Mouse (Mus musculus) brain, embryonic 14.5 days (tissue): ENCODE measurements around the gene BC067074. TPM values are rescaled to one million over a fixed set of nuclear protein-coding genes. Genes with fewer than 3 reads are reported as not detected.

Experiments used
- DNase-seq: peaks from one replicate; pipeline ENCODE4 v3.0.0-alpha.2; 2011; ENCODE audit warnings: low read depth
- CTCF ChIP-seq: fragments of 200-500 bp; IDR thresholded peaks from 2 replicates; pipeline ENCODE4 v1.5.1; 2012; ENCODE audit warnings: inconsistent platforms, mild to moderate bottlenecking, moderate library complexity, borderline replicate concordance; ENCODE audit not compliant: insufficient read depth, insufficient read length; ENCODE audit errors: extremely low read depth
- POLR2A ChIP-seq: fragments of 200-500 bp; IDR thresholded peaks from 2 replicates; pipeline ENCODE4 v1.6.1; 2012; ENCODE audit warnings: mild to moderate bottlenecking, inconsistent platforms, borderline replicate concordance; ENCODE audit not compliant: poor library complexity, insufficient read depth, insufficient read length, severe bottlenecking; ENCODE audit errors: extremely low read depth
- polyA plus RNA-seq: library from polyadenylated mRNA; depleted of rRNA; stranded (reverse); fragments of >200 nt; gene quantifications from 2 replicates; pipeline ENCODE4 v1.2.3, GENCODE M21; 2012

BC067074 gene
- polyA plus RNA-seq, 1 experiment, result 2.7 TPM

DNA sequence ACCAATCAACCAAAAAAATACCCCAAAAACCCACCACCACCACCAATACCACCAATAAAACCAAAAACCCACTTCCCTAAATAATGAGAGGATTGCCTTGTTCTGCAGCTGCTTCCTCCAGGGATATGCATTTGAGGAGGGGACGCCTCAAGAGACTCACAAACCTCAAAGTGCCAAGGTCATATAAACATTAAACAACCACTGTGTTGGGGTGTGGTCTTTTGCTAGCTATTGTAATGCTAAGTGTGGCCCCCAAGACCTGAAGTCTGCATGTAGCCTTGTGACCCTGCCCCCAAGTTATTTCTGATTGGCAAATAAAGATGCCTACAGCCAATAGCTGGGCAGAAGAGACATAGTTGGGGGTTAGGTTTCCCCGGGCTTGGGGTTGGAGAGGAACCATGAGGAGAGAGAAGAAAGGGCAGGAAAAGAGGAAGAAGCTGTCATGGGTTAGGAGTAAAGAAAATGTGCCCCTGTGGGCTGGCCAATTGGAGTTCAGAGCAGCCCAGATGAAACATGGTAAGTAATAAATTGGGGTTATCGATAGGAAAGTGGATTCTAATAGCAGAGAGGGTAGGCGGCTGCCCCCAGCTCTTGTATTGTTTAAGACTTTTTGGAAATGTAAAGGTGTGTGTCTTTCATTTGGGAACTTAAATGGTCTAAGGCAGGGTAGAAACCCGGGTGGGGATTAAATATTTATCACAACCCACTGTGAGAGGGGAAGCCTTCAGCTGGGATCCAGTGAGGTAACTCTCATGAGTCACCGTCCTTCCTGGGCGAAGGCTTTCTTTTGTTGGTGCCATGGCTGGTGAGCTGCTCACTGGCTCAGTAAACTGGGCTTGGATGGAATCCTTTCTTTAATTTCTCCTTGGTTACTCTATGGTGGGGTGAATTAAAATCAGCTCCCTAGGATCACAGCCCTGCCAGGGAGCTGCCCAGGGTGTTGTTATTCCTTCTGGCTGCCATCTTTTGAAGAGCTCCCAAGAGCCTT, 4.5 kb upstream of the BC067074 start:
- TF ChIP-seq POLR2A (no peak), CTCF (no peak)
- DNase-seq, result no peak

DNA sequence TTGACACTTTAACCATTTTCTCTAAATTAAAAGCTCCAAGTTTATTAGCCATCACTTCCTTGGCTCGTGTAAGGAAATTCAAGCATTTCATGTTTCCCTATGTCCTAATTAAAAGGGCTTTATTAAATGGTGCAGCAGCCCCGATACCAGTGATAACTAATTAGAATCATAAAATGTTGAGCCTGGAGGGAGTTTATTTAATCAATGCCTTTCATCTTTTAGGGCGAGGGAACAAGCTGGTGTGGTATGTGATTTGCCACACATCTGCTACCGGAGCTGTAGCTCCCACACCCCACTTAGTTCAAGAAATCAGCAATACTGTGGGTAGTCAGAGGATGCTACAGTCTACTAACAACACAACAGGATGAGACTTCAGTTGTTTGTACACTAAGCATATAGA, 3.2 kb upstream of the BC067074 start:
- DNase-seq, result peak; percentile 50
- no peak for TF ChIP-seq POLR2A
- no peak for TF ChIP-seq CTCF

DNA sequence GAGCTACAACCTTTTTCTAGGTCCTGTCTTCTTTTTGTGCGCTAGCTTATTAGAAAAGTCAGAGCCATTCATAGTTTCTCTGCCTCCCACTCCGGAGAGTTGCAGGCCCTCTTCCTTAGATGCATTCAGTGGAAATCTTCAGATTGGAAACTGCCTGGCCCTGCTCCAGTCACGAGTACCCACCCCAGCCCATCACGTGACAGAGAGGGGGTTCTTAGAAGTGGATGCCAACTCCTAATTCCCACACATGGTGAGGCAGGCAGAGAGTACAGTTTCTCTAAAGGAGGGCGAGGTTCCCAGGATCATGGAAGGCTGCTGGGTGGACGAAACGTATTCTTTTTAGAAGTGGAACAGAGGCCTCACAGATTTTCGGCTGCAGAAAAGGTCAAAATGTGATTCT, 958 bp upstream of the BC067074 start:
- peak; percentile 68 for DNase-seq
- TF ChIP-seq POLR2A, result no peak
- TF ChIP-seq CTCF, result no peak

DNA sequence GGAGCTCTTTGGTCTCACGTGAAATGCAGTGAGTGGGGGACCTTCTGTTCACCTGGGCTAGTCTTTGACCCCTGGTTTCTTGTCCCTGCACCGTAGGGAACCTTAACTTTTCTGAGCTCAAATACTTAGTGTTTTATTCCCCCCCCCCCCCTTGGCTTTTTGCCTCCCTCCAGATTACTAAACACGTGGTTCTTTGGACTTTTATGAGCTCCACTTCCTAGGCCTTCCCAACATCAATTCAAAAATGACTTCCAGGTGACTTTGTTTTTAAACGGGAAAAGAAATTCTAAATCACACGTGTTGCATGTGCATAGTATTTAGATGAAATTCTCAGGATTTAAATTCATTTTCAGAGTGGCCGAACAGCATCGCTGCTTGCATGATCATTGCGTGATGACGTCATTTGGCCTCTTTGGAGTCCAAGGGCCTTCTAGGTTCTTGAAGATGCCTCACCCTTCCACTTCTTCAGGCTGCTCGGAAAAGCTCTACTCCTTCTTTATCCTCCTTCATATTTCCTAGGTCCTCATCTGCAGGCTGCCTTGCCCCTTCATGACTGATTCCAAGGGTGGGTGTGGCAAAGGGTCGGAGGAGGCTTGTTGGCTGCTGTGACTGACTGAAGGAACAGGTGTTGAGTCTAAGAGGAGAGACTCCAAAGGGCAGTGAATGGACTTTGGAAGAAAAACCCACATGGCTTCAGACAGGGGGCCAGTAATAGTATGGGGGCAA, 911 bp downstream of the BC067074 start:
- no peak for TF ChIP-seq CTCF
- no peak for TF ChIP-seq POLR2A
- DNase-seq, result no peak

DNA sequence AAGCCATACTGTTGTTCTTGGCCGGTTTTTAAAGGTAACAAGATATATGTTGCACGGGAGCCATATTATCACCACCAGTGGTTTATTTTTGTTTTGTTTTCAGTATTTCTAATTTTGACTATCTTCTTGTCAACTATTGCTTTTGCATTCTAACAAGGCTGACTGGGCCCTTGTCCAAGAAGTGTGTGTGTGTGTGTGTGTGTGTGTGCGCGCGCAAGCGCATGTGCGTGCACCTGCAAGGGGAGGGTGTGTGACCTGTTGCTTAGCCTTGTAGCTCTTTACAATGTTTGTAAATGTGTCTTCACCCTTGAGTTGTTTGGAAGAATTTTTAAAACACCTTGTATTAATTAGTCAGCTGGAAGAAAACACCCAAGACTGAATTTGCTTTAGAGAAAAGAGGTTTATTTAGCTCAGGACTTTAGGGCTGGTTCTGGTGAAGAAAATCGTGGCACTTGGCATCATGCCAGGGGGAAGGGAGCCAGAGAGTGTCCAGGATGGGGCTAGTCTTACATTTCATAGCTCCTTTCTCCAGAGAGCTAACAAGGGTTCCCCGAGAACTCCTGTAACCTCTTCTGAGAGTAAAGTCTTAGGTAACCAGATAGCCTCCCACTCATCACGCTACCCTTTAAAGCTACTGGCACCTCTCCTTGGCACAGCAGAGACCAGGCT, 3.0 kb downstream of the BC067074 start:
- peak; percentile 27 for DNase-seq
- TF ChIP-seq POLR2A (no peak), CTCF (no peak)

DNA sequence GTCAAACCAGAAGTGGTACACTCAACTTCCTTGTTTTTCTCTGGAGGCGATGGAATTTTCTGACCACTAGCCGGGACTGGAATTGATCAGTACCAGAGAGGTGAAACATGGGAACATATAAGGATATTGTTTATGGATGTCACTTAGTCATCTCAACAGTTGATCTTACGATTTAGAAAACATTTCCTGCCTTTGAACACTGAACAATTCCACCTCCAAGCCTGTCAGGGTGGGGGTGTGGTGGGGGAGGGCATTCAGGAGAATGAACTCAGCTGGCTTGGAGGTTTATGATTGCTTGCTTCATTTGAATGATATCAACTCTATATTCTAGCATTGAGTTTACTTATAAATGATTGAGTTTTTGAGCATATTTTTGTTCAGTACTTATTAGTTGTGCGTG, 13.6 kb downstream of the BC067074 start:
- DNase-seq, result no peak

DNA sequence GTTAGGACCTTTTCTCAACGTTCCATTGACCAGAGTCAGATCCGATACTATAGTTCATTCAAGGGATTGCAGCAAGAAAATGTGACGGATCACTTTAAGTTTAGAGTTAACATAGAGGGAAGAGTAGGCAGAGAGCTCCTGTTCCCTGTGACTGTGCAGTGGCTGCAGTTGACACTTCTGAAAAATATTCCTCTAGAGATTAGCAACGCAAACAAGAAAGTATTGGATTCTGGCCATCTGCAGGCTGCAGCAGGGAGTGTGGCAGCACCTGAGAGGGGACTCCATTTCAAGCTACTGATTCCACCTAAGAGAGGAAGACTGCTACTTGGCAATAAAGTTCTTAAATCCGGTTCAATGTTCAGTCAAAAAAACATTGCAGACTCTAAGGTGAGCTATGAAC, 26.6 kb downstream of the BC067074 start:
- no peak for DNase-seq

More for the DNA sequence above, 13.6 kb downstream of the BC067074 start:
- no peak for TF ChIP-seq POLR2A
- no peak for TF ChIP-seq CTCF

DNA sequence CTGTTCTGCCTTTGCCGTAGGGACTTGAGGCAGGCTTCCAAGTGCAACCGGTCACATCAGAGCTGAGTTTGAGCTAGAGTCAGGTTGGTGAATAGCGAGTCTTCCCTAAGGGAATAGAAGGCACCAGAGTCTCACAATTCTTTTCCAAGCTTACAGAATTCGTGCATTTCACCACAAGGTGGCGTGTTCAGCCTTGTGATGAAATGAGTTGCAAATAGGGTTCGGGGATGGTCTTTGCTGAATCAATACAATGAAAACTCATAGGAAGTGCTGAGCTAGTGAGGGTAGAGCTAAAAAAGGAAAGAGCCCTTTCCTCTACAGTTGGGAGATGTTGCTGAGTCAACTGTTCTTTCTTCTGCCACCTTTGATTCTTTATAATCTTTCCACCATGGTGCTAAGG, 29.0 kb downstream of the BC067074 start:
- TF ChIP-seq CTCF (peak; percentile 64; the same call in 1 of the 2 replicates), POLR2A (no peak)
- peak; percentile 87 for DNase-seq

More for the DNA sequence above, 26.6 kb downstream of the BC067074 start:
- TF ChIP-seq POLR2A, result no peak
- no peak for TF ChIP-seq CTCF

DNA sequence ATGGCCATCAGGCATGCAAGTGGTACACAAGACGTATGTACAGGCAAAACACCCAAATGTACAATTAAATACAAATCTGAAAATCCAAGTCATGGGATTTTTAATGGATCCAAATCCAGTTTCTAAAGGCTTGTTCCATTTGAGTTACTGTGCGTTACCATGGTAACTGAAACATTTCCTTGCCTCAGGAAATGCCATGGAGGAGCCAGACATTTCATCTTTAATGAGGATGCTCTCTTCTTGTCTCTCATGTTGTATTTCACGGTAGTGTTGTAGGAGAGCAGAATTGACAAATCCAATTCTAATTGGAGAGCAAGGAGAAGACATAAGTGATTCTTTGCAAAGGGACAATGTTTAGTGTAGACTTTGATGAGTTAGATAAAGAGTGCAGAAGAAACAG, 31.3 kb downstream of the BC067074 start:
- peak; percentile 51 for DNase-seq
- TF ChIP-seq POLR2A (no peak), CTCF (no peak)

DNA sequence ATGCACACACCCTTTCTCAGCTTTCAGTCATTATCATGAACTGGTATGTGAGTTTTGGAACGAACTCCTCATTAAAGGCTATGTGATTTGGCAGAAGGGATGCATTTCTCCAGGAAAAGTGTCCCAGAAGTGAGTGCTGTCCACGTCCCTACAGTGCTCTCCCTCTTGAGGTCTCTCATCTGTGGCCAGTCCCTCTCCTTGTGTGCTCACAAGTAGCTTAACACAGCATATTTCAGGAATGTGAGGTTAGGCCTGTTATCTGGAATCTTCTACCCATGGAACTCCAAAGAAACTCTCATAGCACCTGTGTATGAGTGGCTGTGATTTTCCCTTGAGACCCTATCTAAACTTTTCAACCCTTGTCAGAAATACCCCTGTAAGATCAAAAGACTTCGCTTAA, 32.7 kb downstream of the BC067074 start:
- no peak for DNase-seq
- TF ChIP-seq CTCF (no peak), POLR2A (no peak)

DNA sequence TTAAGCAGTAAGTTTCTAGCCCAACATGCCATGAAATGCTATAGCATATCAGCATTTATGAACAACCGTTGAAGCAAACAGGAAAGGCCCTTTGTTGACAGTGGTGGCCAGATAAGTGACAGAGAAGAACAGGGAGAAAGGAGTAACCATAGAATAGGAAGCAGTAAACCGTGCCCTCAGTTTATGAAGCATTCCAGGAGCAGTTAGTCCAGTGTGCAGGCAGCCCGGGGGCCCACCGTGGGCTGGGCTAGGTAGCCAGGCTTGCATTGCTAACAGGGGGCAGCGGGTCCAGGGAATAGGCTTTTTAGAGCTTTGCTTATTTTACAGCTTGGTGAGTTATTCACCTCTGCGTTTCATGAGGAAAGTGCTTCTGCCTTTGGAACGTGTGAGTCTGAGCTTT, 39.3 kb downstream of the BC067074 start:
- TF ChIP-seq POLR2A (no peak), CTCF (no peak)
- no peak for DNase-seq

DNA sequence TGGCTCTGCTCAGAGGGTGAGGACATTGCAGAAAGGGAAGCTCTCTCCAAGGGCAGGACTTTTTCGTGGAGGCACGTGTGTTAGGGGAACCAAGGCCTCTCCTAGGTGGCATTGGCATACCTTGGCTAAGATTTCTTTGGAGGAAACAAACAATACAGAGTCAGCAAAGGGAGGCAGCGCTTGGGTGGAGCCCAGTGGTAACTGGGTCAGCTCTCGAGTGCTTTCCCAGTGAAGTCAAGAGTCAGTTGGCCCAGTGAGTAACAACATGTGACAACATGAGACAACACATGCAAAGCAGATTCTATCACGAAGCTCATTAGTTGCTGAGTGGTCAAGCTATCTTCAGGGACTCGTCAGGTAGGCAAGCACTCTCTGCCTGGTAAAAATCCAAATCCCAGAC, 40.4 kb downstream of the BC067074 start:
- DNase-seq, result no peak

DNA sequence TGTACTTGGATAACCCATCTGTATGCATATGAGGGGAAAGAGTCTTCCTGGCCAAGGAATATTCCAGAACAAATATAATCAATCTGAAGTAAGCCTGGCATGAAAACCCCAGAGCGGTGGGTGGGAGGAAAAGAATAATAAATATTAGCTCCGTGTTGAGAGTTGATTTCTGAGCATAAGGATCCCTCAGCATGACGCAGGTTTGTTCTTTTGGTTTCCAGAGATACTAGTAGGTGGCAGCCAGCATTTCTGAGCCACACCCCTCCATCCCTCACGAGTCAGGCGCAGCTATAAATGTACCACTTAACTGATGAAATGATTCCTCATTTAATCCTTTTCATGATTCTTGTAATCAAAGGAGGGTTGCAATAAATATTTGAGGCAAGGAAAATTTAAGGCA, 41.0 kb downstream of the BC067074 start:
- TF ChIP-seq CTCF (no peak), POLR2A (no peak)
- no peak for DNase-seq

More for the DNA sequence above, 40.4 kb downstream of the BC067074 start:
- TF ChIP-seq POLR2A (no peak), CTCF (no peak)

DNA sequence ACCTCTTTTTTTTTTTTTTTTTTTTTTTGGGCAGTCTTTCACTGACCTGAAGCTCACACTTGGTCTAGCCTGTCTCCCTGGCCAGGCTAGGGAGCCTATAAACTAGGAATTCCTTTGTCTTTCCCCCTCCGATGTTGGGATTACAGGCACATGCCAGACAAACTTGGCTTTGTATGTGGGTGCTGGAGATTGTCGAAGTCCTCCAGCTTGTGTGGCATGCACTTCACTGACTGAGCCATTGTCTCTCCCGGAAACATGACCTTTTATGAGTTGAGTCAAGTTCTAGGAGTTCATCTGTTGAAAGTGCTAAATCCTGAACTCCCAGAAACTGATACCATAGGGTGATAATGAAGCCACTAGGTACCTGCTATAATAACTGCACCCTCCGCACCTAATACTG, 41.8 kb downstream of the BC067074 start:
- TF ChIP-seq POLR2A, result no peak
- TF ChIP-seq CTCF, result no peak

More for the DNA sequence above, 41.8 kb downstream of the BC067074 start:
- DNase-seq, result no peak
